Mouse (Mus musculus) B cell, adult 67 days (primary cell): ENCODE measurements around the gene Mfsd4b5. TPM values are rescaled to one million over a fixed set of nuclear protein-coding genes. Genes with fewer than 3 reads are reported as not detected.

Source experiments
- total RNA-seq, 2 experiments: library from RNA; stranded (reverse); gene quantifications; 4 replicates each; pipeline ENCODE4 v1.2.4; 2023

Mfsd4b5 gene
- under 1 TPM in 1 of 2 experiments, not detected in 1; 0.44 TPM for total RNA-seq

GRCm38 (mm10) chr10:39986466-39986865, at the start of gene Mfsd4b5:
Mfsd4b5 (minus strand) TSS chr10:39986646.

GRCm38 (mm10) chr10:40024554-40025428, 38.3 kb upstream of the Mfsd4b5 start, which contains the start of gene Mfsd4b1:
Mfsd4b1 (minus strand) TSS chr10:40025268.

DNA sequence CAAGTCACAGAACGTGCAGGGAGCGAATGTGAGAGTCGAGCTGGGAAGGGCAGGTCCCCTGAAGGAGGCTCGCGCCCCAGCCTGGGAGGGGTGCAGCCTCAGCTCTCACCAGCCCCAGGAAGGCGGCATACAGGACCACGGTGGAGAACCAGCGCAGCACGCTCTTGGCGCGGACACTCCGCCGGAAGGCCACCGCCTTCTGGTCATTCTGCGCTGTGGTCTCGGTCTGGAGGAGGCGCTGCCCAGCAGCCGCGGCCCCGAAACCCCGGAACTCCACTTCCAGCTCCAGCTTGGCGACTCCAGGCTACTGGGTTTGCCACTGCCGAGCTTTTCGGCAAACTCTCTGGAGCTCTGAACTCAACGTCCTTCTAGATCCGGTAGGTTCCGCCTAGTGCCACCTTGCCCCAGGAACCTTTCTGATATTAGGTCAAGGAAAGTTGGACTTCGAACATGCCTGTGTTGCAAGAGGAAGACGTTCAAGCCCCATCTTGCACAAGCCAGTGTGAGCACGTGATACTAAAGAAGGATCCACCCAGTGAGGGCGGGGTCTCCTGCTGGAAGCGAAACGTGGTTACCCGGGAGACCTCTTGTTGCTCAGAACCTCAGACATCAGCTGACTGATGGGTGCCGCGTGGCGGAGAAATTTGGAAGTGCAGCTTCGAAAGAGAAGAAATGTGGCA, 26.5 kb downstream of the Mfsd4b5 start, which contains the start of gene Mfsd4b3:
Gene Mfsd4b3, minus strand, starts transcription at position 393 of the 680 bp plus-strand sequence.

GRCm38 (mm10) chr10:39926616-39927139, 59.8 kb downstream of the Mfsd4b5 start, which contains the start of gene Mfsd4b2:
Mfsd4b2 (minus strand) TSS chr10:39926923.

Other genes with a start within 250 kb of the Mfsd4b5 start
- 1 to 10 TPM; 3.1 to 5.0 TPM for gene Mfsd4b4, start 87.4 kb downstream of the Mfsd4b5 start, total RNA-seq
- under 1 TPM in 1 of 2 experiments, not detected in 1; 0.24 TPM for gene Mfsd4b2, start 59.7 kb downstream of the Mfsd4b5 start, total RNA-seq
- not detected for gene Mfsd4b3, start 26.5 kb downstream of the Mfsd4b5 start, total RNA-seq
- gene Mfsd4b1, start 38.6 kb upstream of the Mfsd4b5 start, total RNA-seq = not detected
- gene Slc16a10, start 155.6 kb upstream of the Mfsd4b5 start, total RNA-seq = 10 to 100 TPM in 1 of 2 experiments, 1 to 10 TPM in 1; 10.0 to 11.7 TPM